Mouse (Mus musculus): ENCODE measurements around the gene Ntrk3.

The Ntrk3 gene

GRCm38 (mm10) chr7:78440476-78440875 lies 297.3 kb downstream of the Ntrk3 start:
- no peak for DNase-seq (ENCODE audit: low spot score)

- no peak for DNase-seq (ENCODE audit: low spot score)
Observed at GRCm38 (mm10) chr7:78439361-78440120, 298.3 kb downstream of the Ntrk3 start.

GRCm38 (mm10) chr7:78433617-78434144 lies 304.1 kb downstream of the Ntrk3 start:
- no peak for DNase-seq (ENCODE audit: low spot score)

GRCm38 (mm10) chr7:78431611-78432010 lies 306.2 kb downstream of the Ntrk3 start:
- no peak for DNase-seq (ENCODE audit: low spot score)

GRCm38 (mm10) chr7:78412172-78412571 lies 325.6 kb downstream of the Ntrk3 start:
- DNase-seq (ENCODE audit: low spot score), result no peak

- DNase-seq (ENCODE audit: low spot score), result no peak
Observed at GRCm38 (mm10) chr7:78409970-78410369, 327.8 kb downstream of the Ntrk3 start.

GRCm38 (mm10) chr7:78406641-78407291 lies 331.0 kb downstream of the Ntrk3 start:
- DNase-seq (ENCODE audit: low spot score), result no peak

- no peak for DNase-seq (ENCODE audit: low spot score)
Observed at GRCm38 (mm10) chr7:78404481-78404880, 333.3 kb downstream of the Ntrk3 start.

GRCm38 (mm10) chr7:78402495-78402894 lies 335.3 kb downstream of the Ntrk3 start:
- no peak for DNase-seq (ENCODE audit: low spot score)

- no peak for DNase-seq (ENCODE audit: low spot score)
Observed at GRCm38 (mm10) chr7:78400219-78400618, 337.6 kb downstream of the Ntrk3 start.

- no peak for DNase-seq (ENCODE audit: low spot score)
Observed at GRCm38 (mm10) chr7:78398377-78398776, 339.4 kb downstream of the Ntrk3 start.

- no peak for DNase-seq (ENCODE audit: low spot score)
Observed at GRCm38 (mm10) chr7:78397215-78397614, 340.6 kb downstream of the Ntrk3 start.

- no peak for DNase-seq (ENCODE audit: low spot score)
Observed at GRCm38 (mm10) chr7:78390019-78390418, 347.8 kb downstream of the Ntrk3 start.

- no peak for DNase-seq (ENCODE audit: low spot score)
Observed at GRCm38 (mm10) chr7:78388101-78388500, 349.7 kb downstream of the Ntrk3 start.

- DNase-seq (ENCODE audit: low spot score), result no peak
Observed at GRCm38 (mm10) chr7:78385971-78386370, 351.8 kb downstream of the Ntrk3 start.

- DNase-seq (ENCODE audit: low spot score), result no peak
Observed at GRCm38 (mm10) chr7:78384111-78384510, 353.7 kb downstream of the Ntrk3 start.

GRCm38 (mm10) chr7:78382126-78382525 lies 355.7 kb downstream of the Ntrk3 start:
- DNase-seq (ENCODE audit: low spot score), result no peak

- no peak for DNase-seq (ENCODE audit: low spot score)
Observed at GRCm38 (mm10) chr7:78379784-78380183, 358.0 kb downstream of the Ntrk3 start.

- no peak for DNase-seq (ENCODE audit: low spot score)
Observed at GRCm38 (mm10) chr7:78378306-78378705, 359.5 kb downstream of the Ntrk3 start.

- no peak for DNase-seq (ENCODE audit: low spot score)
Observed at GRCm38 (mm10) chr7:78376875-78377274, 360.9 kb downstream of the Ntrk3 start.

- no peak for DNase-seq (ENCODE audit: low spot score)
Observed at GRCm38 (mm10) chr7:78361341-78362309, 376.2 kb downstream of the Ntrk3 start.

GRCm38 (mm10) chr7:78347464-78347863 lies 390.3 kb downstream of the Ntrk3 start:
- DNase-seq (ENCODE audit: low spot score), result no peak

Data from T-cell, adult 2 months (primary cell).